Mouse (Mus musculus) liver, embryonic 11.5 days (tissue): ENCODE data around the gene Prkaca. TPM values are rescaled to one million over a fixed set of nuclear protein-coding genes. Genes with fewer than 3 reads are reported as not detected.
A peak's percentile ranks its signal among the peaks of the same experiment; 100 is the strongest.

ENCODE experiments used
- ATAC-seq: fragments of 200-750 bp; cut with Nextera tagmentation; replicated peaks from 2 replicates; pipeline ENCODE4 v1.8.0; 2017; ENCODE audit warnings: moderate number of reproducible peaks, mild to moderate bottlenecking, moderate TSS enrichment, moderate library complexity; ENCODE audit not compliant: low FRiP score
- DNase-seq: peaks from one replicate; pipeline ENCODE4 v3.0.0-alpha.2; 2017; ENCODE audit warnings: low spot score
- H3K27ac ChIP-seq: fragments of 300-500 bp; sonication (generic); 2 replicates; pipeline ENCODE4 v1.5.1; 2014; ENCODE audit warnings: mild to moderate bottlenecking, low read depth, low read length, control low read depth
- H3K27me3 ChIP-seq: fragments of 300-500 bp; sonication (generic); replicated peaks from 2 replicates; pipeline ENCODE4 v1.6.1; 2014; ENCODE audit warnings: low read length, mixed read lengths; ENCODE audit not compliant: control insufficient read depth, insufficient read depth
- H3K36me3 ChIP-seq: fragments of 300-500 bp; sonication (generic); 2 replicates; pipeline ENCODE4 v1.6.1; 2014; ENCODE audit warnings: mild to moderate bottlenecking, low read length, moderate library complexity, mixed read lengths; ENCODE audit not compliant: control insufficient read depth, insufficient read depth
- H3K4me1 ChIP-seq: fragments of 300-500 bp; sonication (generic); replicated peaks from 2 replicates; pipeline ENCODE4 v1.6.1; 2014; ENCODE audit warnings: low read length, mixed read lengths; ENCODE audit not compliant: control insufficient read depth, insufficient read depth
- H3K4me2 ChIP-seq: fragments of 300-500 bp; sonication (generic); 2 replicates; pipeline ENCODE4 v1.6.1; 2014; ENCODE audit warnings: mild to moderate bottlenecking, control low read depth, moderate library complexity
- H3K4me3 ChIP-seq: fragments of 300-500 bp; sonication (generic); 2 replicates; pipeline ENCODE4 v1.5.1; 2014; ENCODE audit warnings: low read depth, low read length, control low read depth
- H3K9ac ChIP-seq: fragments of 300-500 bp; sonication (generic); 2 replicates; pipeline ENCODE4 v1.6.1; 2014; ENCODE audit warnings: low read depth, low read length, control low read depth
- H3K9me3 ChIP-seq: fragments of 300-500 bp; sonication (generic); 2 replicates; pipeline ENCODE4 v1.6.1; 2016; ENCODE audit warnings: low read length, inconsistent platforms, mixed read lengths; ENCODE audit not compliant: control insufficient read depth
- WGBS: fragments of 180-500 bp; shearing (Covaris S2); extraction: QIAGEN DNeasy Blood & Tissue Kit; methylation state at CpG from one replicate; pipeline ENCODE4 v1.1.7; 2014; 5-methylcytosine and 5-hydroxymethylcytosine counted together
- polyA plus RNA-seq: library from polyadenylated mRNA; unstranded; fragments of >200 nt; fragmentation: Nextera tagmentation; extraction: Ambion mirVana; gene quantifications from 2 replicates; pipeline ENCODE4 v1.2.1, GENCODE M21; 2014

Gene Prkaca
- 96.9 and 99.2 TPM in 2 replicates for polyA plus RNA-seq

DNA sequence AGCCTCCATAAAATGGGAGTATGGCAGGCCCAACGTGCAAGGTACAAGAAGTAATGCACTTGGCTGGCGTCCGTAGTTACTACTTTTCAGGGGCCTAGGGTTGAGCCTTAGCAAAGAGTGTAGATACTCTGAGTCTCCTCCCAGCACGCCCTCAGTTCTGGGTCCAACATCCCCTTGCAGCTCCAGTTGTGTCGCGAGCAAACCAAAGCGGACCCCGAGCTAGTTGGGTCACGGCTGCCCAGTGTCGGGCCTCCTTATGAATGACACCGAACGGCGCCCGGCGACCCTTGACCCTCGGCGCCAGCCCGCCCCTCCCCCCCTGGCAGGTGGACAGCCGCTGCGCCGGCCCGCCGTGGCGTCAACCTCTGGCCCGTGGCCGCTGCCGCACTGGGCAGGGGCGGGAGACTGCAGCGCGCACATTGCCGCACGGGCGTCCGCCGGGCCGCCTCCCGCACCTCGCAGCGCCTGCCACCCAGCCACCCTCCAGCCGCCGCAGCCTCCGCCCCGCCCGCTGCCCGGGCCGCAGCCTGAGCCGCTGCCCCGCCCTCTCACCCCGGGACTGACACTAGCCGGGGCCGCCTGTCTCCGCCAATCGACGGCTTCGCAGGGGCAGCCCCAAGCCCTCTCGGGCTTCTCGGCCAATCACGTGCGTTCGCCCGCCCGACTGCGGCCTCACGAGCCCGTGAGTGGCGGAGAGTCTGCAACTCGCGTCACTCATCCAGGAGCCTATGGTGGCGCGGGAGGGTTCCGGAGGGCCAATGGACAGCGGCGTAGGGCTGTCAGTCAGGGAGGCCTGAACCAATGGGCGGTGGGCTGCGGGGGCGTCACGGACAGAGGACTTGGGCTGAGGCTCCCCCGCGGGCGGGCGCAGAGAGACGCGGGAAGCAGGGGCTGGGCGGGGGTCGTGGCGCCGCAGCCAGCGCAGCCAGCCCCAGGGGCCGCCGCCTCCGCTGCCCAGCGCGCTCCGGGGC is at the start of gene Prkaca:
Gene Prkaca, plus strand, starts transcription at position 844 of the 971 bp plus-strand sequence.
- Histone ChIP-seq H3K27me3 (no peaks in the 10 kb centered on the region), H3K4me3 (peak within 1 kb of the TSS; percentile 96), H3K4me1 (peaks cover 18% of the 10 kb centered on the region), H3K27ac (peak within 1 kb of the TSS; percentile 78), H3K4me2 (peak within 1 kb of the TSS; percentile 97), H3K9ac (peak within 1 kb of the TSS; percentile 85), H3K36me3 (peaks cover 14% of the 10 kb centered on the region), H3K9me3 (no peaks in the 10 kb centered on the region)
- under 1% methylated on average over 89 of the region's 94 CpGs for WGBS
- peak; percentile 97 for DNase-seq
- peak; percentile 99 for ATAC-seq

- WGBS, result 82% methylated on average over 5 of the region's 5 CpGs
- no peaks in the 10 kb centered on the region for H3K27me3 ChIP-seq
Measured at GRCm38 (mm10) chr8:83924585-83924984, 48.2 kb upstream of the Prkaca start.

DNA sequence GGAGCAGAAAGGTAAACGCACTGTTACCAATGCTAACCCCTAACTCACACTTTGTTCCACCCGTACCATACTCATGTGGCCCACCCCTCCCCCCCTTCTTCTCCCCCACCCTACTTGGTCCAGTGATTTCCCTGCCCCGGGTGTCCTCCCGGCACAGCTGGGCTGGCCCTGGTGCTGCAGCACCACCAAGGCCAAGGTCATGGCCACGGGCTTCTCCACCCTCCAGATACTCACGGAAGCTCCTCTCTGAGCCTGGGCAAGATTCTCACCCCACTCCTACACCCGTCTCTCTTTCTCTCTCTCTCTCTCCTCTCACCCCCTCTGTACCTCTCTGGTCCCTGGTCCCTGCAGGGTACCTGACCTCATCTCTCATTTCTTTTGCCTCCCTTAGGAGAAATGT is 46.5 kb upstream of the Prkaca start:
- H3K9ac ChIP-seq, result no peak overlapping the region
- no peak overlapping the region for H3K27ac ChIP-seq
- no peaks in the 10 kb centered on the region for H3K4me1 ChIP-seq
- H3K4me2 ChIP-seq, result no peak overlapping the region
- 73% methylated on average over 7 of the region's 7 CpGs for WGBS
- H3K27me3 ChIP-seq, result no peaks in the 10 kb centered on the region
- H3K36me3 ChIP-seq, result peaks cover 16% of the 10 kb centered on the region
- no peaks in the 10 kb centered on the region for H3K9me3 ChIP-seq
- DNase-seq (no peak), ATAC-seq (no peak)
- no peak overlapping the region for H3K4me3 ChIP-seq

More at GRCm38 (mm10) chr8:83924585-83924984, 48.2 kb upstream of the Prkaca start:
- H3K4me3 ChIP-seq, result no peak overlapping the region
- no peak for ATAC-seq
- no peak overlapping the region for H3K4me2 ChIP-seq
- no peak overlapping the region for H3K27ac ChIP-seq
- H3K9me3 ChIP-seq, result no peaks in the 10 kb centered on the region
- DNase-seq, result no peak
- H3K36me3 ChIP-seq, result peaks cover 15% of the 10 kb centered on the region
- no peak overlapping the region for H3K9ac ChIP-seq
- no peaks in the 10 kb centered on the region; the same call in 1 of the 2 replicates for H3K4me1 ChIP-seq

- WGBS, result 70% methylated on average over 5 of the region's 5 CpGs
- DNase-seq, result no peak
- H3K4me3 ChIP-seq, result no peak overlapping the region
- no peaks in the 10 kb centered on the region for H3K27me3 ChIP-seq
- H3K4me1 ChIP-seq, result no peaks in the 10 kb centered on the region
- H3K9me3 ChIP-seq, result no peaks in the 10 kb centered on the region
- H3K36me3 ChIP-seq, result peaks cover 44% of the 10 kb centered on the region
- no peak overlapping the region for H3K4me2 ChIP-seq
- no peak overlapping the region; the same call in 1 of the 2 replicates for H3K27ac ChIP-seq
- no peak overlapping the region for H3K9ac ChIP-seq
- no peak for ATAC-seq
Measured at GRCm38 (mm10) chr8:83934222-83934621, 38.6 kb upstream of the Prkaca start.

GRCm38 (mm10) chr8:83934994-83935393 is 37.8 kb upstream of the Prkaca start:
- ATAC-seq, result no peak
- 87% methylated on average over 2 of the region's 2 CpGs for WGBS

GRCm38 (mm10) chr8:83935435-83935834 is 37.4 kb upstream of the Prkaca start:
- H3K4me3 ChIP-seq, result no peak overlapping the region
- H3K4me2 ChIP-seq, result no peak overlapping the region
- H3K27ac ChIP-seq, result no peak overlapping the region
- no peak for DNase-seq
- no peak overlapping the region for H3K9ac ChIP-seq
- no peak for ATAC-seq
- H3K4me1 ChIP-seq, result no peaks in the 10 kb centered on the region
- no peaks in the 10 kb centered on the region for H3K9me3 ChIP-seq
- H3K27me3 ChIP-seq, result no peaks in the 10 kb centered on the region
- H3K36me3 ChIP-seq, result peaks cover 37% of the 10 kb centered on the region
- WGBS, result 87% methylated on average over 8 of the region's 8 CpGs

More at GRCm38 (mm10) chr8:83934994-83935393, 37.8 kb upstream of the Prkaca start:
- H3K9me3 ChIP-seq, result no peaks in the 10 kb centered on the region
- no peaks in the 10 kb centered on the region for H3K27me3 ChIP-seq
- no peak overlapping the region for H3K27ac ChIP-seq
- no peak overlapping the region for H3K4me2 ChIP-seq
- H3K36me3 ChIP-seq, result peaks cover 38% of the 10 kb centered on the region
- no peak for DNase-seq
- no peaks in the 10 kb centered on the region for H3K4me1 ChIP-seq
- no peak overlapping the region for H3K9ac ChIP-seq
- no peak overlapping the region for H3K4me3 ChIP-seq

DNA sequence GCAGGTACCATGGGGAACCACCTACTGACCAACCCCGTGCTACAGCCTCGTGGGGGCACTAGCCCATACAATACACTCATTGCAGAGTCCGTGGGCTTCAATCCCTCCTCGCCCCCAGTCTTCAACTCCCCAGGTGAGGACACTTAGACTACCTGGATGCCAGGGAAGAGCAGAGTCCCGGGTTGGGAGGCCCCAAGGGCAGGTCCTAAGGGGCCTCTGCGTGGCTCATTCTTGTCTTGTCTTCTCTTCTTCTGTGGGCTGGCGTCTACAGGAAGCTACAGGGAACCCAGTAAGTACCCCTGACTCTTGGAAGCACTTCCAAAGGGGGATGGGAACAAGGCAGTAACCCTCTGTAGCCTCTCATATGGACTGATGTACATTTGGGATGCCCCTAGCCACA is 35.1 kb upstream of the Prkaca start:
- WGBS, result 83% methylated on average over 7 of the region's 7 CpGs
- DNase-seq, result no peak
- Histone ChIP-seq H3K4me2 (no peak overlapping the region), H3K9me3 (no peaks in the 10 kb centered on the region), H3K4me1 (no peaks in the 10 kb centered on the region), H3K4me3 (no peak overlapping the region), H3K27me3 (no peaks in the 10 kb centered on the region), H3K36me3 (peaks cover 24% of the 10 kb centered on the region), H3K9ac (no peak overlapping the region), H3K27ac (no peak overlapping the region)
- no peak for ATAC-seq

DNA sequence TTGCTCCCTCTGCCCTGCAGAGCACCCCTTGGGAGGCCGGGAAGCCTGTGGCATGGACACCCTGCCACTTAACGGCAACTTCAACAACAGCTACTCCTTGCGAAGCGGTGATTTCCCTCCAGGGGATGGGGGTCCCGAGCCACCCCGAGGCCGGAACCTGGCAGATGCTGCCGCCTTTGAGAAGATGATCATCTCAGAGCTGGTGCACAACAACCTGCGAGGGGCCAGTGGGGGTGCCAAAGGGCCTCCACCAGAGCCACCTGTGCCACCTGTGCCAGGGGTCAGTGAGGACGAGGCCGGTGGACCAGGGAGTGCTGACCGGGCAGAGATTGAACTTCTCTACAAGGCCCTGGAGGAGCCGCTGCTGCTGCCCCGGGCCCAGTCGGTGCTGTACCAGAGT is 34.5 kb upstream of the Prkaca start:
- Histone ChIP-seq H3K9ac (no peak overlapping the region), H3K4me1 (no peaks in the 10 kb centered on the region), H3K9me3 (no peaks in the 10 kb centered on the region), H3K4me2 (no peak overlapping the region), H3K27me3 (no peaks in the 10 kb centered on the region), H3K36me3 (peaks cover 24% of the 10 kb centered on the region), H3K4me3 (no peak overlapping the region), H3K27ac (no peak overlapping the region)
- WGBS, result 89% methylated on average over 15 of the region's 15 CpGs
- DNase-seq (no peak), ATAC-seq (no peak)
